Mouse (Mus musculus) layer of hippocampus, adult 8-10 months (tissue): ENCODE results near the gene Prokr1. TPM values are rescaled to one million over a fixed set of nuclear protein-coding genes. Genes with fewer than 3 reads are reported as not detected.

ENCODE experiments used
- total RNA-seq, 4 experiments: library from RNA; stranded (reverse); gene quantifications; 2 replicates each; pipeline ENCODE4 v1.2.4; 2022

Gene Prokr1
- total RNA-seq, 4 experiments from 2014 or later, result 0.11 to 1.1 TPM; not detected in 2

Other genes starting within 250 kb of the Prokr1 start
- gene Gkn1, start 239.8 kb downstream of the Prokr1 start, total RNA-seq, result not detected
- not detected for gene Gkn2, start 217.4 kb downstream of the Prokr1 start, total RNA-seq
- 1 to 10 TPM; 3.8 to 5.8 (median 4.5) TPM for gene Gkn3, start 201.8 kb downstream of the Prokr1 start, total RNA-seq
- not detected for gene Bmp10, start 161.7 kb downstream of the Prokr1 start, total RNA-seq
- 1 to 10 TPM; 2.9 to 8.9 (median 5.9) TPM for gene Arhgap25, start 57.5 kb downstream of the Prokr1 start, total RNA-seq
- gene Aplf, start 81.5 kb upstream of the Prokr1 start, total RNA-seq, result 1 to 10 TPM; 6.2 to 9.4 (median 7.9) TPM
- gene Efcc1, start 140.1 kb upstream of the Prokr1 start, total RNA-seq, result 1 to 10 TPM; 4.6 to 9.4 (median 5.8) TPM
- 1 to 10 TPM in 2 of 4 experiments, under 1 TPM in 2; 0.37 to 1.5 (median 0.85) TPM for gene Gp9, start 187.3 kb upstream of the Prokr1 start, total RNA-seq
- 10 to 100 TPM; 18.9 to 23.5 (median 20.0) TPM for gene Rab43, start 221.4 kb upstream of the Prokr1 start, total RNA-seq
- gene Gm45140, start 245.1 kb upstream of the Prokr1 start, total RNA-seq, result 1 to 10 TPM in 2 of 4 experiments, under 1 TPM in 2; 0.49 to 3.8 (median 1.5) TPM
- 10 to 100 TPM; 24.5 to 37.1 (median 28.0) TPM for gene Isy1, start 248.1 kb upstream of the Prokr1 start, total RNA-seq